Mouse (Mus musculus) forebrain, embryonic 15.5 days (tissue): Measurements from ENCODE around the gene Khdc3. TPM values are rescaled to one million over a fixed set of nuclear protein-coding genes. Genes with fewer than 3 reads are reported as not detected.

Experiments
- ATAC-seq: fragments of 200-750 bp; cut with Nextera tagmentation; replicated peaks from 2 replicates; pipeline ENCODE4 v1.8.0; 2017; ENCODE audit warnings: mild to moderate bottlenecking, moderate TSS enrichment, moderate library complexity
- H3K27ac ChIP-seq: fragments of 300-500 bp; sonication (generic); replicated peaks from 2 replicates; pipeline ENCODE4 v1.5.1; 2015; ENCODE audit warnings: mild to moderate bottlenecking, inconsistent platforms
- H3K27me3 ChIP-seq: fragments of 300-500 bp; sonication (generic); 2 replicates; pipeline ENCODE4 v1.6.1; 2015; ENCODE audit warnings: inconsistent platforms
- H3K36me3 ChIP-seq: fragments of 300-500 bp; sonication (generic); 2 replicates; pipeline ENCODE4 v1.6.1; 2015; ENCODE audit warnings: mild to moderate bottlenecking, inconsistent platforms
- H3K4me1 ChIP-seq: fragments of 300-500 bp; sonication (generic); 2 replicates; pipeline ENCODE4 v1.6.1; 2015; ENCODE audit warnings: inconsistent platforms
- H3K4me2 ChIP-seq: fragments of 300-500 bp; sonication (generic); replicated peaks from 2 replicates; pipeline ENCODE4 v1.6.1; 2015; ENCODE audit warnings: mild to moderate bottlenecking, inconsistent platforms
- H3K4me3 ChIP-seq: fragments of 300-500 bp; sonication (generic); 2 replicates; pipeline ENCODE4 v1.5.1; 2015; ENCODE audit warnings: mild to moderate bottlenecking, inconsistent platforms
- H3K9ac ChIP-seq: fragments of 300-500 bp; sonication (generic); replicated peaks from 2 replicates; pipeline ENCODE4 v1.6.1; 2015; ENCODE audit warnings: mild to moderate bottlenecking, inconsistent platforms
- H3K9me3 ChIP-seq: fragments of 300-500 bp; sonication (generic); 2 replicates; pipeline ENCODE4 v1.6.1; 2016; ENCODE audit warnings: inconsistent platforms
- WGBS: fragments of 180-500 bp; shearing (Covaris S2); methylation state at CpG from one replicate; pipeline ENCODE4 v1.1.7; 2015; ENCODE audit warnings: mixed read lengths; 5-methylcytosine and 5-hydroxymethylcytosine counted together
- polyA plus RNA-seq: library from polyadenylated mRNA; unstranded; fragments of >200 nt; fragmentation: Nextera tagmentation; extraction: Ambion mirVana; gene quantifications from 2 replicates; pipeline ENCODE4 v1.2.1, GENCODE M21; 2015

Gene Khdc3
- polyA plus RNA-seq, 1 experiment from 2014 or later = not detected

GRCm38 (mm10) chr9:73082291-73083000 lies 19.2 kb upstream of the Khdc3 start:
- H3K9me3 ChIP-seq = no peaks in the 10 kb centered on the region
- no peak overlapping the region for H3K4me2 ChIP-seq
- no peaks in the 10 kb centered on the region for H3K36me3 ChIP-seq
- H3K9ac ChIP-seq = no peak overlapping the region
- no peak for ATAC-seq
- no peaks in the 10 kb centered on the region for H3K27me3 ChIP-seq
- no peaks in the 10 kb centered on the region for H3K4me1 ChIP-seq
- no peak overlapping the region for H3K4me3 ChIP-seq
- 82% methylated on average over 8 of the region's 8 CpGs for WGBS
- no peak overlapping the region for H3K27ac ChIP-seq

DNA sequence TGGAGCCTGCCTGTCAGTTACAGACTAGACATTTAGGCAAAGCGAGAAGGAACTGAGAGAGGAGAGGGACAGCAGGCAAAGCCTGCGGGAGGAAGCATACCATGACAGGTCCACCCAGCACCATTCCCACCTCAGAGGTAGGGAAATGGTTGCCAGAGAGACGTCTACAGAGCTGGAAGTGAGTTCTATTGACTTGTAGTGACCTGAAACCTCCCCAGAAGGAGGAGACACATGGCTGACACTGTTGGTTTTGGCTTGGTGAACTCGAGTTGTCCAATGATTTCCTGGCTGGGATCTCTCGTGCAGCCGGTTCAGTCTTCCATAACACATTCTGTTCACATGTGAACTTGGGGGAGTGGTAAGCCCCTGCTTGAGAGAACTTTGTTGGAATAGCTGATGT lies 17.7 kb upstream of the Khdc3 start:
- Histone ChIP-seq H3K27me3 (no peaks in the 10 kb centered on the region), H3K4me3 (no peak overlapping the region), H3K9me3 (no peaks in the 10 kb centered on the region), H3K36me3 (no peaks in the 10 kb centered on the region), H3K27ac (no peak overlapping the region), H3K9ac (no peak overlapping the region), H3K4me1 (no peaks in the 10 kb centered on the region), H3K4me2 (no peak overlapping the region)
- no peak for ATAC-seq
- 77% methylated on average over 6 of the region's 6 CpGs for whole genome bisulfite sequencing

- no peaks in the 10 kb centered on the region for H3K27me3 ChIP-seq
- ATAC-seq = no peak
These were observed 15.8 kb upstream of the Khdc3 start for GRCm38 (mm10) chr9:73085845-73086244.

DNA sequence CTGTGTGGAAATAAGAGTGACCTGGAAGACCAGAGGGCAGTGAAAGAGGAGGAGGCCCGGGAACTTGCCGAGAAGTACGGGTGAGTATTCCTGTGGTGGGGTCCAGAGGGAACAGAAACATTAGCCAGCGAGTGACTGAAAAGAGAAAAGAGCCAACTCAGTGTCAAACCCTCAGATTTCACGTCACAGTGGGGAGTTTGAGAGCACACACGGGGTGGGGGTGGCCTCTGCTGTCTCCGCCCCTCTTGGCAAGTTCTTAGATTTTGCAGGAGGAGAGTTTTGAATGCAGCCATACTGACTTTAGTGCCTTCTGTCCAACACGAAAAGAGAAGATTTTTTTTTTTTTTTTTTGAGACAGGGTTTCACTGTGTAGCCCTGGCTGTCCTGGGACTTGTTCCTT lies 14.5 kb upstream of the Khdc3 start:
- no peaks in the 10 kb centered on the region for H3K36me3 ChIP-seq
- no peaks in the 10 kb centered on the region for H3K4me1 ChIP-seq
- no peak overlapping the region for H3K27ac ChIP-seq
- 64% methylated on average over 8 of the region's 8 CpGs for WGBS
- H3K9ac ChIP-seq = no peak overlapping the region
- H3K27me3 ChIP-seq = no peaks in the 10 kb centered on the region
- ATAC-seq = no peak
- H3K4me3 ChIP-seq = no peak overlapping the region
- H3K9me3 ChIP-seq = no peaks in the 10 kb centered on the region
- H3K4me2 ChIP-seq = no peak overlapping the region

More at GRCm38 (mm10) chr9:73085845-73086244, 15.8 kb upstream of the Khdc3 start:
- 84% methylated on average over 6 of the region's 6 CpGs for WGBS
- Histone ChIP-seq H3K27ac (no peak overlapping the region), H3K36me3 (no peaks in the 10 kb centered on the region), H3K4me2 (no peak overlapping the region), H3K9ac (no peak overlapping the region), H3K4me3 (no peak overlapping the region), H3K9me3 (no peaks in the 10 kb centered on the region), H3K4me1 (no peaks in the 10 kb centered on the region)

DNA sequence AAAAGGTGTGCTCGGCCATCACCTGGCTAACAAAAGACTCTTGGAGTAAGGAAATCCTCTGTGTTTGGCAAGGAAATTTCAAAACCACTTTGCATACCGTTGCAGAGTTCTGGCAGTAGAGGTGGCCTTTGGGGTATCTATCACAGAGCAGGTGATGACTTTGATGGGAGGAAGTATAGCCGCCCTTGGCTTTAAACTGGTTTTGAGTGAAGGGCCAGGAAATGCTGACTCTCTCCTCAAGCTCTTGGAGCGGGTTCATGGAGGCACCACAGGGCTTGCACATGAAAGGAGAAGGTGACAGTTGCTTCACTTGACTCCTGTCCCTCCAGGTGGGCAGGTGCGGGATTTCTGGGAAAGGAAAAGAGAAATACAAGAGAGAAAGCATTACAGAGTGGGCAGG lies 14.1 kb upstream of the Khdc3 start:
- Histone ChIP-seq H3K27me3 (no peaks in the 10 kb centered on the region), H3K4me1 (no peaks in the 10 kb centered on the region), H3K27ac (no peak overlapping the region), H3K9me3 (no peaks in the 10 kb centered on the region), H3K9ac (no peak overlapping the region), H3K36me3 (no peaks in the 10 kb centered on the region), H3K4me3 (no peak overlapping the region), H3K4me2 (no peak overlapping the region)
- 83% methylated on average over 5 of the region's 5 CpGs for WGBS
- no peak for ATAC-seq

DNA sequence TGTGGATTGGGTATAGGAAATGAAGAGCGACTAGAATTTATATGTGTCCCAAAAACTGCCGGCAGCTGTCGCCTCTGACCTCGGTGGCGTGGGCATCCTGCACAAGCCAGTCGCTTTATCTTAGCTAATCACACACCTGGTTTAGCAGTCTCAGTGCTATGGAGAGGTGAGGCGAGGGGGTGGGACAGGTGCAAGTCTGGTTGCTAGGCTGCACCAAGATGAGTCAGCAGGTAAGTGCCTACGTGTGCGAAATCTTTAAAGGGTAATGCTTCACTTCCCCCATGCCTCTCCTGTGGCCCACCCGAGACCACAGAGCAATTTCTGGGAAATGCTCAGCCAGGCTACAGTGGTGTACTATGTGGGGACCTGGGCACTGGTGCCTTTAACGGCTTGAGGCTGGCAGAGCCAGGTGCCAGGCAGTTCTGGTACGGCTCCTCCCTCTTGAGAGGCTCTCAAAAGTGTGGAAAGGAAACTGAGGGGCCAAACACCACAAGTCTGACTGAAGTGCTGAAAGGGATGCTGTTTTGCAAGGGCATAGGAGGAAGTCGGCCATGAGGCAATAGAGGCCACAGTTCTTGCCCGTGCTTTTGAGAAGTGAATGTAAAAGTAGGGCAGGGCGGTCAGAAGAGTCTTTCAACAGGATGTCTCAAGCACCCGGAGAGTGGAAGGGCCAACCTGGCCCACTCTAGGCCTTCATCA lies 12.3 kb upstream of the Khdc3 start:
- H3K4me1 ChIP-seq = no peaks in the 10 kb centered on the region
- no peaks in the 10 kb centered on the region for H3K27me3 ChIP-seq
- WGBS = 82% methylated on average over 16 of the region's 16 CpGs
- no peak overlapping the region for H3K9ac ChIP-seq
- H3K4me2 ChIP-seq = no peak overlapping the region
- H3K4me3 ChIP-seq = no peak overlapping the region
- H3K9me3 ChIP-seq = no peaks in the 10 kb centered on the region
- no peak for ATAC-seq
- H3K36me3 ChIP-seq = no peaks in the 10 kb centered on the region
- H3K27ac ChIP-seq = no peak overlapping the region

GRCm38 (mm10) chr9:73090121-73090520 lies 11.5 kb upstream of the Khdc3 start:
- H3K4me2 ChIP-seq = no peak overlapping the region
- H3K9ac ChIP-seq = no peak overlapping the region
- no peak overlapping the region for H3K27ac ChIP-seq
- no peaks in the 10 kb centered on the region for H3K36me3 ChIP-seq
- no peaks in the 10 kb centered on the region for H3K4me1 ChIP-seq
- H3K9me3 ChIP-seq = no peaks in the 10 kb centered on the region
- H3K27me3 ChIP-seq = no peaks in the 10 kb centered on the region
- WGBS = 79% methylated on average over 10 of the region's 10 CpGs
- ATAC-seq = no peak
- H3K4me3 ChIP-seq = no peak overlapping the region

DNA sequence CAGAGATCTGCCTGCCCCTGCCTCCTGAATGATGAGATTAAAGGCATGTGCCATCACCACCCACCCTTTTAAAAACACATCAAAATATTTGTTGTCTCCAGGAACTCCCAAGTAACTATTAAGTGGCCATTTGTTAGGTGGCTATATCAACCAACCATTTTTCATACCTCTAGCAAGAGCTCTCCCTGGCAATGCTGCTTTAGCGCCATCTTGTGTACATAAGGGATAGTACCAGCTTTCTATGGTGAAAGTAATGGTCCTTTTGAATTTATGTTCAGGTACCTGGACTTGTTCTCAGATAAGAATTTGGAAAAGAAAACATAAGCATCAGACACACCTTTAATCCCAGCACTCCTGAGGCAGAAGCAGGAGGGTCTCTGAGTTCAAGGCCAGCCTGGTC lies 9.9 kb upstream of the Khdc3 start:
- no peak overlapping the region for H3K4me3 ChIP-seq
- no peaks in the 10 kb centered on the region for H3K4me1 ChIP-seq
- H3K9ac ChIP-seq = no peak overlapping the region
- H3K27ac ChIP-seq = no peak overlapping the region
- no peaks in the 10 kb centered on the region for H3K36me3 ChIP-seq
- H3K9me3 ChIP-seq = no peaks in the 10 kb centered on the region
- 0 out of 2 replicates have a peak, but pooled peaks have one; percentile 22 for ATAC-seq
- WGBS = 0% methylated on average over 1 of the region's 1 CpGs
- H3K27me3 ChIP-seq = no peaks in the 10 kb centered on the region
- H3K4me2 ChIP-seq = no peak overlapping the region

- Histone ChIP-seq H3K4me3 (no peak overlapping the region), H3K27ac (no peak overlapping the region), H3K27me3 (no peaks in the 10 kb centered on the region), H3K9ac (no peak overlapping the region), H3K9me3 (no peaks in the 10 kb centered on the region), H3K4me1 (no peaks in the 10 kb centered on the region), H3K4me2 (peak overlapping the region; percentile 11; the same call in 1 of the 2 replicates), H3K36me3 (no peaks in the 10 kb centered on the region)
- ATAC-seq = peak; percentile 86
- WGBS = 35% methylated on average over 17 of the region's 17 CpGs
These were observed 7.1 kb upstream of the Khdc3 start for GRCm38 (mm10) chr9:73094580-73094979.

DNA sequence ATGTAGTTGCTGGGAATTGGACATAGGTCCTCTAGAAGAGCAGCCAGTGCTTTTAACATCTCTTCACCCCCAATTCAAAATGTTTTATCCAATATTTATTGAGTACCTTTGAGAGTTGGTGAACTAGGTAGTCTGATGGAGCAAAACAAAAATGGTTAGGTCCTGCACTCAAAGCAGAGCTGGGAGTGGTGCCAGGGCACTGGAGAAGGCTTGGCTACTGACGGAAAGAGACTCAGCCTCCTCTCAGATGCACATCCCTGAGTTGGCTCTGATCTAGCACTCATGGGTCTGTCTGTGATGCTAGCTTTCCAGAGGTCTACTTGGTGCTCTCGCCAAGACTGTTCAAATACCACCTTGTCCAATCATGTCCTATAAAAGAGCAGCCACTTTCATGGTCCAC lies 3.7 kb upstream of the Khdc3 start:
- Histone ChIP-seq H3K36me3 (no peaks in the 10 kb centered on the region), H3K4me2 (no peak overlapping the region), H3K9ac (no peak overlapping the region), H3K27me3 (peaks cover 9% of the 10 kb centered on the region), H3K9me3 (no peaks in the 10 kb centered on the region), H3K4me1 (no peaks in the 10 kb centered on the region), H3K4me3 (no peak overlapping the region), H3K27ac (no peak overlapping the region)
- no peak for ATAC-seq
- WGBS = 78% methylated on average over 2 of the region's 2 CpGs

GRCm38 (mm10) chr9:73102181-73102580 lies 545 bp downstream of the Khdc3 start, which contains the start of gene Gm20509:
Gene Gm20509, plus strand, starts transcription at chr9:73102470.
- Histone ChIP-seq H3K4me3 (peak within 1 kb of the TSS; percentile 39), H3K4me1 (peaks cover 9% of the 10 kb centered on the region), H3K9ac (peak within 1 kb of the TSS; percentile 40), H3K4me2 (peak within 1 kb of the TSS; percentile 71), H3K27me3 (peaks cover 46% of the 10 kb centered on the region), H3K36me3 (no peaks in the 10 kb centered on the region), H3K27ac (no peak within 1 kb of the TSS), H3K9me3 (no peaks in the 10 kb centered on the region)
- 92% methylated on average over 4 of the region's 4 CpGs for WGBS
- ATAC-seq = no peak

- Histone ChIP-seq H3K36me3 (no peaks in the 10 kb centered on the region), H3K4me2 (peak overlapping the region; percentile 71), H3K4me1 (peaks cover 9% of the 10 kb centered on the region), H3K27me3 (peaks cover 46% of the 10 kb centered on the region), H3K27ac (no peak overlapping the region), H3K9me3 (no peaks in the 10 kb centered on the region), H3K9ac (peak overlapping the region; percentile 40), H3K4me3 (peak overlapping the region; percentile 39)
- ATAC-seq = no peak
- WGBS = 7% methylated on average over 59 of the region's 60 CpGs
These were observed 1.7 kb downstream of the Khdc3 start for GRCm38 (mm10) chr9:73103159-73103879.
